Mouse (Mus musculus): Measurements from ENCODE around the gene Ms4a18. TPM values are rescaled to one million over a fixed set of nuclear protein-coding genes. Genes with fewer than 3 reads are reported as not detected.

Ms4a18 gene
- total and polyA plus RNA-seq, 3 experiments, result not detected

GRCm38 (mm10) chr19:11037570-11037969 is 19.7 kb upstream of the Ms4a18 start:
- Histone ChIP-seq H3K36me3 (replicated peaks) (no peaks in the 10 kb centered on the region), H3K9me3 (replicated peaks) (no peaks in the 10 kb centered on the region), H3K27me3 (ENCODE audit: insufficient read depth, low read length) (no peaks in the 10 kb centered on the region), H3K4me1 (ENCODE audit: insufficient read depth, low read depth, low read length) (no peaks in the 10 kb centered on the region), H3K4me3 (ENCODE audit: low read depth, low read length) (no peak overlapping the region)
- DNase-seq (ENCODE audit: low spot score) (no peak), ATAC-seq (ENCODE audit: extremely low read depth, insufficient number of reproducible peaks, low FRiP score, poor library complexity, severe bottlenecking) (no peak)
- TF ChIP-seq GATA2 (IDR thresholded peaks at IDR 0.05; ENCODE audit: borderline replicate concordance, low read depth, low read length) (no peak), CTCF (IDR thresholded peaks at IDR 0.05; ENCODE audit: low read depth, low read length) (no peak)

- Histone ChIP-seq H3K36me3 (replicated peaks) (no peaks in the 10 kb centered on the region), H3K27me3 (ENCODE audit: insufficient read depth, low read length) (no peaks in the 10 kb centered on the region), H3K9me3 (replicated peaks) (no peaks in the 10 kb centered on the region), H3K4me1 (ENCODE audit: insufficient read depth, low read depth, low read length) (no peaks in the 10 kb centered on the region), H3K4me3 (ENCODE audit: low read depth, low read length) (no peak overlapping the region)
- TF ChIP-seq CTCF (IDR thresholded peaks at IDR 0.05; ENCODE audit: low read depth, low read length) (no peak), GATA1 (IDR thresholded peaks at IDR 0.05; ENCODE audit: borderline replicate concordance, low read length) (no peak), POLR2AphosphoS5 (IDR thresholded peaks at IDR 0.05; ENCODE audit: insufficient replicate concordance, low read depth, low read length) (no peak), GATA2 (IDR thresholded peaks at IDR 0.05; ENCODE audit: borderline replicate concordance, low read depth, low read length) (no peak), TAL1 (conservative IDR thresholded peaks at IDR 0.05; ENCODE audit: low read depth, low read length) (no peak)
- ATAC-seq (ENCODE audit: extremely low read depth, insufficient number of reproducible peaks, low FRiP score, poor library complexity, severe bottlenecking), result no peak
- DNase-seq (ENCODE audit: low spot score), result no peak
These were observed 4.6 kb upstream of the Ms4a18 start for GRCm38 (mm10) chr19:11022382-11022781.

- Histone ChIP-seq H3K4me3 (ENCODE audit: low read depth, low read length) (no peak overlapping the region), H3K36me3 (replicated peaks) (no peaks in the 10 kb centered on the region), H3K4me1 (ENCODE audit: insufficient read depth, low read depth, low read length) (no peaks in the 10 kb centered on the region), H3K27me3 (ENCODE audit: insufficient read depth, low read length) (no peaks in the 10 kb centered on the region), H3K9me3 (replicated peaks) (no peaks in the 10 kb centered on the region)
- TF ChIP-seq POLR2AphosphoS5 (IDR thresholded peaks at IDR 0.05; ENCODE audit: insufficient replicate concordance, low read depth, low read length) (no peak), GATA2 (IDR thresholded peaks at IDR 0.05; ENCODE audit: borderline replicate concordance, low read depth, low read length) (no peak), TAL1 (conservative IDR thresholded peaks at IDR 0.05; ENCODE audit: low read depth, low read length) (no peak)
- DNase-seq (ENCODE audit: low spot score) (no peak), ATAC-seq (ENCODE audit: extremely low read depth, insufficient number of reproducible peaks, low FRiP score, poor library complexity, severe bottlenecking) (no peak)
These were observed 580 bp downstream of the Ms4a18 start for GRCm38 (mm10) chr19:11017251-11017650.

- DNase-seq (ENCODE audit: low spot score) (no peak), ATAC-seq (ENCODE audit: extremely low read depth, insufficient number of reproducible peaks, low FRiP score, poor library complexity, severe bottlenecking) (no peak)
- no peaks in the 10 kb centered on the region for H3K9me3 ChIP-seq (replicated peaks)
- no peaks in the 10 kb centered on the region for H3K36me3 ChIP-seq (replicated peaks)
- no peaks in the 10 kb centered on the region for H3K27me3 ChIP-seq (ENCODE audit: insufficient read depth, low read length)
- H3K4me1 ChIP-seq (ENCODE audit: insufficient read depth, low read depth, low read length), result no peaks in the 10 kb centered on the region
- no peak overlapping the region for H3K4me3 ChIP-seq (ENCODE audit: low read depth, low read length)
- TF ChIP-seq GATA2 (IDR thresholded peaks at IDR 0.05; ENCODE audit: borderline replicate concordance, low read depth, low read length) (no peak), GATA1 (IDR thresholded peaks at IDR 0.05; ENCODE audit: borderline replicate concordance, low read length) (no peak), CTCF (IDR thresholded peaks at IDR 0.05; ENCODE audit: low read depth, low read length) (no peak), TAL1 (conservative IDR thresholded peaks at IDR 0.05; ENCODE audit: low read depth, low read length) (no peak), POLR2AphosphoS5 (IDR thresholded peaks at IDR 0.05; ENCODE audit: insufficient replicate concordance, low read depth, low read length) (no peak)
These were observed 1.8 kb downstream of the Ms4a18 start for GRCm38 (mm10) chr19:11015998-11016397.

- ATAC-seq (ENCODE audit: extremely low read depth, insufficient number of reproducible peaks, low FRiP score, poor library complexity, severe bottlenecking) (no peak), DNase-seq (ENCODE audit: low spot score) (no peak)
- Histone ChIP-seq H3K4me1 (ENCODE audit: insufficient read depth, low read depth, low read length) (no peaks in the 10 kb centered on the region), H3K27me3 (ENCODE audit: insufficient read depth, low read length) (no peaks in the 10 kb centered on the region), H3K9me3 (replicated peaks) (no peaks in the 10 kb centered on the region), H3K4me3 (ENCODE audit: low read depth, low read length) (no peak overlapping the region), H3K36me3 (replicated peaks) (no peaks in the 10 kb centered on the region)
- no peak for TF ChIP-seq GATA1 (IDR thresholded peaks at IDR 0.05; ENCODE audit: borderline replicate concordance, low read length)
- TF ChIP-seq POLR2AphosphoS5 (IDR thresholded peaks at IDR 0.05; ENCODE audit: insufficient replicate concordance, low read depth, low read length), result no peak
- no peak for TF ChIP-seq TAL1 (conservative IDR thresholded peaks at IDR 0.05; ENCODE audit: low read depth, low read length)
- no peak for TF ChIP-seq GATA2 (IDR thresholded peaks at IDR 0.05; ENCODE audit: borderline replicate concordance, low read depth, low read length)
These were observed 2.4 kb downstream of the Ms4a18 start for GRCm38 (mm10) chr19:11015468-11015867.

- ATAC-seq (ENCODE audit: extremely low read depth, insufficient number of reproducible peaks, low FRiP score, poor library complexity, severe bottlenecking) (no peak), DNase-seq (ENCODE audit: low spot score) (no peak)
- Histone ChIP-seq H3K4me3 (ENCODE audit: low read depth, low read length) (no peak within 1 kb of the TSS), H3K27me3 (ENCODE audit: insufficient read depth, low read length) (no peaks in the 10 kb centered on the region; the same call in none of the 2 replicates), H3K4me1 (ENCODE audit: insufficient read depth, low read depth, low read length) (no peaks in the 10 kb centered on the region), H3K36me3 (replicated peaks) (no peaks in the 10 kb centered on the region), H3K9me3 (replicated peaks) (no peaks in the 10 kb centered on the region)
- TF ChIP-seq GATA2 (IDR thresholded peaks at IDR 0.05; ENCODE audit: borderline replicate concordance, low read depth, low read length), result no peak
- no peak for TF ChIP-seq CTCF (IDR thresholded peaks at IDR 0.05; ENCODE audit: low read depth, low read length)
These were observed 24.7 kb downstream of the Ms4a18 start, which contains the start of gene Ms4a15 for GRCm38 (mm10) chr19:10993150-10993549. TSS of gene Ms4a15 (minus strand) at chr19:10993250.

- Histone ChIP-seq H3K4me1 (ENCODE audit: insufficient read depth, low read depth, low read length) (no peaks in the 10 kb centered on the region), H3K4me3 (ENCODE audit: low read depth, low read length) (no peak overlapping the region), H3K36me3 (replicated peaks) (no peaks in the 10 kb centered on the region), H3K9me3 (replicated peaks) (no peaks in the 10 kb centered on the region), H3K27me3 (ENCODE audit: insufficient read depth, low read length) (peaks cover 3% of the 10 kb centered on the region)
- TF ChIP-seq POLR2AphosphoS5 (IDR thresholded peaks at IDR 0.05; ENCODE audit: insufficient replicate concordance, low read depth, low read length) (no peak), CTCF (IDR thresholded peaks at IDR 0.05; ENCODE audit: low read depth, low read length) (no peak), TAL1 (conservative IDR thresholded peaks at IDR 0.05; ENCODE audit: low read depth, low read length) (no peak), GATA1 (IDR thresholded peaks at IDR 0.05; ENCODE audit: borderline replicate concordance, low read length) (no peak), GATA2 (IDR thresholded peaks at IDR 0.05; ENCODE audit: borderline replicate concordance, low read depth, low read length) (no peak)
- DNase-seq (ENCODE audit: low spot score), result no peak
- ATAC-seq (ENCODE audit: extremely low read depth, insufficient number of reproducible peaks, low FRiP score, poor library complexity, severe bottlenecking), result no peak
These were observed 25.9 kb downstream of the Ms4a18 start for GRCm38 (mm10) chr19:10991911-10992310.
